Mouse (Mus musculus): ENCODE results near the gene Zkscan5. TPM values are rescaled to one million over a fixed set of nuclear protein-coding genes. Genes with fewer than 3 reads are reported as not detected.
"Not testable (repeated sequence)": the region's sequence is repeated elsewhere in the genome, so short reads cannot be mapped to it uniquely, and the experiment has no call there.

The Zkscan5 gene
- polyA plus RNA-seq, 1 experiment, result 7.8 TPM

GRCm38 (mm10) chr5:145211340-145211739 is 7.0 kb downstream of the Zkscan5 start:
- no peak for TF ChIP-seq POLR2A (IDR thresholded peaks at IDR 0.05; ENCODE audit: borderline replicate concordance, low read depth, low read length)
- no peak for TF ChIP-seq CTCF (IDR thresholded peaks at IDR 0.05; ENCODE audit: low read depth, low read length)
- H3K4me3 ChIP-seq (ENCODE audit: insufficient read depth, low read length), result no peak overlapping the region
- H3K4me1 ChIP-seq (ENCODE audit: control insufficient read depth, insufficient read depth, low read length), result no peaks in the 10 kb centered on the region
- no peak overlapping the region for H3K27ac ChIP-seq (ENCODE audit: insufficient read depth, low read depth, low read length)

GRCm38 (mm10) chr5:145212216-145212615 is 7.9 kb downstream of the Zkscan5 start:
- TF ChIP-seq POLR2A (IDR thresholded peaks at IDR 0.05; ENCODE audit: borderline replicate concordance, low read depth, low read length) (no peak), CTCF (IDR thresholded peaks at IDR 0.05; ENCODE audit: low read depth, low read length) (no peak)

GRCm38 (mm10) chr5:145213505-145213904 is 9.1 kb downstream of the Zkscan5 start:
- H3K27ac ChIP-seq (ENCODE audit: insufficient read depth, low read depth, low read length), result no peak overlapping the region
- H3K4me3 ChIP-seq (ENCODE audit: insufficient read depth, low read length), result no peak overlapping the region
- H3K4me1 ChIP-seq (ENCODE audit: control insufficient read depth, insufficient read depth, low read length), result no peaks in the 10 kb centered on the region
- no peak for TF ChIP-seq POLR2A (IDR thresholded peaks at IDR 0.05; ENCODE audit: borderline replicate concordance, low read depth, low read length)
- TF ChIP-seq CTCF (IDR thresholded peaks at IDR 0.05; ENCODE audit: low read depth, low read length), result no peak

More at GRCm38 (mm10) chr5:145212216-145212615, 7.9 kb downstream of the Zkscan5 start:
- H3K27ac ChIP-seq (ENCODE audit: insufficient read depth, low read depth, low read length), result no peak overlapping the region
- no peaks in the 10 kb centered on the region for H3K4me1 ChIP-seq (ENCODE audit: control insufficient read depth, insufficient read depth, low read length)
- no peak overlapping the region for H3K4me3 ChIP-seq (ENCODE audit: insufficient read depth, low read length)

- Histone ChIP-seq H3K27ac (ENCODE audit: insufficient read depth, low read depth, low read length) (no peak overlapping the region), H3K4me1 (ENCODE audit: control insufficient read depth, insufficient read depth, low read length) (no peaks in the 10 kb centered on the region), H3K4me3 (ENCODE audit: insufficient read depth, low read length) (no peak overlapping the region)
- TF ChIP-seq CTCF (IDR thresholded peaks at IDR 0.05; ENCODE audit: low read depth, low read length) (0 out of 2 replicates have a peak, but pooled peaks have one; percentile 3), POLR2A (IDR thresholded peaks at IDR 0.05; ENCODE audit: borderline replicate concordance, low read depth, low read length) (no peak)
Observed at GRCm38 (mm10) chr5:145214679-145215078, 10.3 kb downstream of the Zkscan5 start.

GRCm38 (mm10) chr5:145217746-145218145 is 13.4 kb downstream of the Zkscan5 start:
- no peak for TF ChIP-seq POLR2A (IDR thresholded peaks at IDR 0.05; ENCODE audit: borderline replicate concordance, low read depth, low read length)
- TF ChIP-seq CTCF (IDR thresholded peaks at IDR 0.05; ENCODE audit: low read depth, low read length), result no peak
- Histone ChIP-seq H3K27ac (ENCODE audit: insufficient read depth, low read depth, low read length) (no peak overlapping the region), H3K4me1 (ENCODE audit: control insufficient read depth, insufficient read depth, low read length) (no peaks in the 10 kb centered on the region), H3K4me3 (ENCODE audit: insufficient read depth, low read length) (no peak overlapping the region)

- no peak overlapping the region for H3K27ac ChIP-seq (ENCODE audit: insufficient read depth, low read depth, low read length)
- H3K4me1 ChIP-seq (ENCODE audit: control insufficient read depth, insufficient read depth, low read length), result peaks cover 4% of the 10 kb centered on the region
- H3K4me3 ChIP-seq (ENCODE audit: insufficient read depth, low read length), result no peak overlapping the region
- TF ChIP-seq CTCF (IDR thresholded peaks at IDR 0.05; ENCODE audit: low read depth, low read length) (no peak), POLR2A (IDR thresholded peaks at IDR 0.05; ENCODE audit: borderline replicate concordance, low read depth, low read length) (no peak)
Observed at GRCm38 (mm10) chr5:145218206-145218605, 13.8 kb downstream of the Zkscan5 start.

GRCm38 (mm10) chr5:145218671-145219070 is 14.3 kb downstream of the Zkscan5 start:
- Histone ChIP-seq H3K4me1 (ENCODE audit: control insufficient read depth, insufficient read depth, low read length) (peaks cover 4% of the 10 kb centered on the region), H3K4me3 (ENCODE audit: insufficient read depth, low read length) (no peak overlapping the region), H3K27ac (ENCODE audit: insufficient read depth, low read depth, low read length) (no peak overlapping the region)
- no peak for TF ChIP-seq POLR2A (IDR thresholded peaks at IDR 0.05; ENCODE audit: borderline replicate concordance, low read depth, low read length)
- no peak for TF ChIP-seq CTCF (IDR thresholded peaks at IDR 0.05; ENCODE audit: low read depth, low read length)

- Histone ChIP-seq H3K27ac (ENCODE audit: insufficient read depth, low read depth, low read length) (no peak overlapping the region), H3K4me3 (ENCODE audit: insufficient read depth, low read length) (no peak overlapping the region), H3K4me1 (ENCODE audit: control insufficient read depth, insufficient read depth, low read length) (peaks cover 4% of the 10 kb centered on the region)
- TF ChIP-seq POLR2A (IDR thresholded peaks at IDR 0.05; ENCODE audit: borderline replicate concordance, low read depth, low read length) (no peak), CTCF (IDR thresholded peaks at IDR 0.05; ENCODE audit: low read depth, low read length) (no peak)
Observed at GRCm38 (mm10) chr5:145219981-145220380, 15.6 kb downstream of the Zkscan5 start.

GRCm38 (mm10) chr5:145222840-145223239 is 18.5 kb downstream of the Zkscan5 start:
- Histone ChIP-seq H3K4me1 (ENCODE audit: control insufficient read depth, insufficient read depth, low read length) (peaks cover 4% of the 10 kb centered on the region), H3K4me3 (ENCODE audit: insufficient read depth, low read length) (no peak overlapping the region), H3K27ac (ENCODE audit: insufficient read depth, low read depth, low read length) (no peak overlapping the region)
- no peak for TF ChIP-seq POLR2A (IDR thresholded peaks at IDR 0.05; ENCODE audit: borderline replicate concordance, low read depth, low read length)
- TF ChIP-seq CTCF (IDR thresholded peaks at IDR 0.05; ENCODE audit: low read depth, low read length), result no peak

- peaks cover 4% of the 10 kb centered on the region for H3K4me1 ChIP-seq (ENCODE audit: control insufficient read depth, insufficient read depth, low read length)
Observed at GRCm38 (mm10) chr5:145223395-145223794, 19.0 kb downstream of the Zkscan5 start.

GRCm38 (mm10) chr5:145226453-145226852 is 22.1 kb downstream of the Zkscan5 start:
- Histone ChIP-seq H3K27ac (ENCODE audit: insufficient read depth, low read depth, low read length) (no peak overlapping the region), H3K4me3 (ENCODE audit: insufficient read depth, low read length) (no peak overlapping the region), H3K4me1 (ENCODE audit: control insufficient read depth, insufficient read depth, low read length) (peaks cover 8% of the 10 kb centered on the region)
- no peak for TF ChIP-seq CTCF (IDR thresholded peaks at IDR 0.05; ENCODE audit: low read depth, low read length)
- no peak for TF ChIP-seq POLR2A (IDR thresholded peaks at IDR 0.05; ENCODE audit: borderline replicate concordance, low read depth, low read length)

More at GRCm38 (mm10) chr5:145223395-145223794, 19.0 kb downstream of the Zkscan5 start:
- TF ChIP-seq POLR2A (IDR thresholded peaks at IDR 0.05; ENCODE audit: borderline replicate concordance, low read depth, low read length) (no peak), CTCF (IDR thresholded peaks at IDR 0.05; ENCODE audit: low read depth, low read length) (no peak)
- no peak overlapping the region for H3K27ac ChIP-seq (ENCODE audit: insufficient read depth, low read depth, low read length)
- H3K4me3 ChIP-seq (ENCODE audit: insufficient read depth, low read length), result no peak overlapping the region

- H3K27ac ChIP-seq (ENCODE audit: insufficient read depth, low read depth, low read length), result not testable (repeated sequence)
Observed at GRCm38 (mm10) chr5:145229283-145229682, 24.9 kb downstream of the Zkscan5 start.

More at GRCm38 (mm10) chr5:145229283-145229682, 24.9 kb downstream of the Zkscan5 start:
- not testable (repeated sequence) for H3K4me3 ChIP-seq (ENCODE audit: insufficient read depth, low read length); H3K4me1 ChIP-seq (ENCODE audit: control insufficient read depth, insufficient read depth, low read length)
